Mouse (Mus musculus) thymus, adult 2 months (tissue): ENCODE results near the gene Mylk3.

Source experiments
- CTCF ChIP-seq: fragments of 200-500 bp; IDR thresholded peaks from 2 replicates; pipeline ENCODE4 v1.5.1; 2012; ENCODE audit warnings: mild to moderate bottlenecking, control low read depth, low read length, moderate library complexity, borderline replicate concordance; ENCODE audit not compliant: control insufficient read depth, poor library complexity, insufficient read depth; ENCODE audit errors: extremely low read depth
- POLR2A ChIP-seq: fragments of 200-500 bp; IDR thresholded peaks from 2 replicates; pipeline ENCODE4 v1.6.1; 2012; ENCODE audit warnings: mild to moderate bottlenecking, low read length, control low read depth, moderate library complexity; ENCODE audit not compliant: control insufficient read depth, poor library complexity, insufficient read depth; ENCODE audit errors: extremely low read depth

GRCm38 (mm10) chr8:85429219-85429618 is 43.1 kb upstream of the Mylk3 start:
- no peak for TF ChIP-seq CTCF
- TF ChIP-seq POLR2A, result no peak
